Mouse (Mus musculus): ENCODE data around the gene Cfap77. TPM values are rescaled to one million over a fixed set of nuclear protein-coding genes. Genes with fewer than 3 reads are reported as not detected.
A peak's percentile ranks its signal among the peaks of the same experiment; 100 is the strongest.

Gene Cfap77
- polyA plus RNA-seq, 1 experiment from 2014 or later = 0.18 TPM

GRCm38 (mm10) chr2:28909186-28909817 is 145.6 kb downstream of the Cfap77 start:
- Histone ChIP-seq H3K27ac (replicated peaks in 1 of 2; ENCODE audit: control insufficient read depth in 1 of 2, insufficient read depth in 1 of 2, low read depth in 2 of 2, low read length in 2 of 2) (no peak overlapping the region), H3K4me2 (ENCODE audit: low read length) (peak overlapping the region; percentile 69), H3K27me3 (ENCODE audit: control insufficient read depth, insufficient read depth, low read length) (peaks cover 77% of the 10 kb centered on the region), H3K9me3 (ENCODE audit: control insufficient read depth, low read length) (no peaks in the 10 kb centered on the region), H3K9ac (ENCODE audit: low read length) (no peak overlapping the region), H3K4me3 (ENCODE audit: control insufficient read depth in 1 of 2, insufficient read depth in 1 of 2, low read depth in 1 of 2, low read length in 2 of 2) (peak overlapping the region in 1 of 2 experiments; percentile 35; a peak in 2 of 4 replicates), H3K4me1 (ENCODE audit: control insufficient read depth in 2 of 2, insufficient read depth in 2 of 2, low read length in 2 of 2) (peaks cover 10 to 18% of the 10 kb centered on the region in 2 experiments; a peak in 3 of 4 replicates), H3K36me3 (ENCODE audit: control insufficient read depth, insufficient read depth, low read length) (peaks cover 16% of the 10 kb centered on the region)
- WGBS = under 1% methylated on average over 41 of the region's 41 CpGs
- no peak for ATAC-seq (ENCODE audit: insufficient number of reproducible peaks, insufficient read depth, low FRiP score, low read depth)

- H3K27ac ChIP-seq (replicated peaks in 1 of 2; ENCODE audit: control insufficient read depth in 1 of 2, insufficient read depth in 1 of 2, low read depth in 2 of 2, low read length in 2 of 2) = no peak overlapping the region
- no peak; the same call in 1 of the 2 replicates for ATAC-seq (ENCODE audit: insufficient number of reproducible peaks, insufficient read depth, low FRiP score, low read depth)
- H3K4me1 ChIP-seq (ENCODE audit: control insufficient read depth in 2 of 2, insufficient read depth in 2 of 2, low read length in 2 of 2) = peaks cover 10 to 18% of the 10 kb centered on the region in 2 experiments; a peak in 3 of 4 replicates
- peak overlapping the region; percentile 46 for H3K9ac ChIP-seq (ENCODE audit: low read length)
- WGBS = 1% methylated on average over 39 of the region's 39 CpGs
- H3K4me2 ChIP-seq (ENCODE audit: low read length) = peak overlapping the region; percentile 69
- H3K9me3 ChIP-seq (ENCODE audit: control insufficient read depth, low read length) = no peaks in the 10 kb centered on the region
- peaks cover 16% of the 10 kb centered on the region for H3K36me3 ChIP-seq (ENCODE audit: control insufficient read depth, insufficient read depth, low read length)
- peak overlapping the region; percentile 30 to 35 for H3K4me3 ChIP-seq (ENCODE audit: control insufficient read depth in 1 of 2, insufficient read depth in 1 of 2, low read depth in 1 of 2, low read length in 2 of 2)
- H3K27me3 ChIP-seq (ENCODE audit: control insufficient read depth, insufficient read depth, low read length) = peaks cover 69% of the 10 kb centered on the region
Measured at GRCm38 (mm10) chr2:28908389-28909153, 146.3 kb downstream of the Cfap77 start.

DNA sequence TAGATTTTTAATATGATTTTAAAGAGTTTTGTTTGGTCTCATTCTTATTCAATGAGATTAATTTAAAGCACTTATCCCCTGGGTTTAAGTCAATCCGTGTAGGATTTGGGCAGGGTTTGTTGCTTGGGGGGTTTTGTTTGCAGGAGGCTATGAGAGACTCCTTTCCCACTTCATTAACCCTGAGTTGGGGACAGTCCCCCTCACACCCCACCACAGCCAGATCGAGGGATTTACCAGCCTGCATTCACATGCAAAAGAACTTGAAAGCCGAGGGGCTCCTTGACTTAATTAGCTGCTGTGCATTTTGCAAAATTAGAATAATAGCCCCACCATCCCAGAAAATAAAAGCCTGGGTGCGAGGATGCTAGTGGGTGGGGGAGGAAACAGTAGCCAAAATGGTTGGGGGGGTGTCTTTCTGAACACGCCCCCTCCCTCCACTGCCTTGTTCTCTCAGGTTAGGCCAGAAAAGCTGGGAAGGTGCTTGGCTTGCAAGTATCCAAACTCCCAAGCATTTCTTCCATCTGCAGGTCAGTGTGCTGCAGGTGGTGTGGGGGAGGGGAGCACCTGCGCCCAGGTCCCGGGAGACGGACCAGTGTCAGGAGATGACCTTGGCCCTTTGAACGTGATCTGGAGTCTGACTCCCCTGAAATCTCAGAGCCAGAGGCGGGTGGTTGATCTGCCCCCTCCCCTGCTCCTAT is 147.0 kb downstream of the Cfap77 start:
- Histone ChIP-seq H3K4me3 (ENCODE audit: control insufficient read depth in 1 of 2, insufficient read depth in 1 of 2, low read depth in 1 of 2, low read length in 2 of 2) (peak overlapping the region in 1 of 2 experiments; percentile 35; a peak in 3 of 4 replicates), H3K9me3 (ENCODE audit: control insufficient read depth, low read length) (no peaks in the 10 kb centered on the region), H3K4me1 (ENCODE audit: control insufficient read depth in 2 of 2, insufficient read depth in 2 of 2, low read length in 2 of 2) (peaks cover 10 to 18% of the 10 kb centered on the region in 2 experiments; a peak in 3 of 4 replicates), H3K27ac (replicated peaks in 1 of 2; ENCODE audit: control insufficient read depth in 1 of 2, insufficient read depth in 1 of 2, low read depth in 2 of 2, low read length in 2 of 2) (no peak overlapping the region), H3K9ac (ENCODE audit: low read length) (peak overlapping the region; percentile 46; the same call in 1 of the 2 replicates), H3K4me2 (ENCODE audit: low read length) (peak overlapping the region; percentile 69), H3K36me3 (ENCODE audit: control insufficient read depth, insufficient read depth, low read length) (peaks cover 16% of the 10 kb centered on the region), H3K27me3 (ENCODE audit: control insufficient read depth, insufficient read depth, low read length) (peaks cover 62% of the 10 kb centered on the region)
- ATAC-seq (ENCODE audit: insufficient number of reproducible peaks, insufficient read depth, low FRiP score, low read depth) = no peak
- WGBS = 12% methylated on average over 10 of the region's 10 CpGs

DNA sequence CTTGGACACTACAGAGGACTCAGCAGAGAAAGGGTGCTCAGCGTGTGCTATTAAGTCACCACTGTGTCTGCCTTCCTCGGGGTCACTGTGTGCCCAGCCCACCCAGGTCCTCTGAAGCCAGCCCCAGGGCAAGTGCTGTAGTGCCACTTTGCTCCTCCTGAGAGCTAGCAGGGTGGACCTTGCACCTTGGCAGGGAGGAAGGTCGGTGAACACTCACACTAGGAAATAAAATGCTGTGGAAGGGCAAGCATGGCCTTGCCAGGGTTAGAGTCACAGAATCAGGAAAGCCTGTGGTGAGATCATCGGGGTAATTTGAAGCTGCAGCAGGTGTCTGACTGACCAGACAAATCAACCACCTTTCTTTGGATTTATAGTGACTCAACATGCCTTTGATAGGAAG is 149.3 kb downstream of the Cfap77 start:
- Histone ChIP-seq H3K4me3 (ENCODE audit: control insufficient read depth in 1 of 2, insufficient read depth in 1 of 2, low read depth in 1 of 2, low read length in 2 of 2) (no peak overlapping the region), H3K27ac (replicated peaks in 1 of 2; ENCODE audit: control insufficient read depth in 1 of 2, insufficient read depth in 1 of 2, low read depth in 2 of 2, low read length in 2 of 2) (no peak overlapping the region), H3K27me3 (ENCODE audit: control insufficient read depth, insufficient read depth, low read length) (peaks cover 39% of the 10 kb centered on the region), H3K9me3 (ENCODE audit: control insufficient read depth, low read length) (no peaks in the 10 kb centered on the region), H3K4me2 (ENCODE audit: low read length) (no peak overlapping the region), H3K4me1 (ENCODE audit: control insufficient read depth in 2 of 2, insufficient read depth in 2 of 2, low read length in 2 of 2) (peaks cover 10 to 18% of the 10 kb centered on the region in 2 experiments; a peak in 3 of 4 replicates), H3K36me3 (ENCODE audit: control insufficient read depth, insufficient read depth, low read length) (peaks cover 28% of the 10 kb centered on the region), H3K9ac (ENCODE audit: low read length) (no peak overlapping the region)
- ATAC-seq (ENCODE audit: insufficient number of reproducible peaks, insufficient read depth, low FRiP score, low read depth) = no peak
- WGBS = 74% methylated on average over 4 of the region's 4 CpGs

DNA sequence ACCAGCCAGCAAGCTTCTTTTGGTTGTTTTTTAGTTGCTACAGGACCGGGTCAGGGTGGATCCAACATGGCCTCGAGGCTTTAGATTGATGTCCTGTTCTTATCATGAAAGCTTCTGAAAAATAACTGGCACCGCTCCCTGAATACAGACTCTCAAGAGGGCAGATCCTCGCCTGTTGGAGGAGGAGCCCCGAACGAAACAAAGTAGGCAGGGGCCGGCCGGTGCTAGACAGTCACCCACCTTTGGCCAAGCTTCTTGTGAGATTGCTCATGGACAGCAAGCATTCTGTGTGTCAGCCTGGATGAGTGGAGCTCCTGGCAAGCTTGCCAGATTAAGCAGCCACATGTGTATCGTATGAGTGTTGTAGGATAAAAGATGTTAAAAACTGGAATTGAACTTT is 150.1 kb downstream of the Cfap77 start:
- Histone ChIP-seq H3K4me2 (ENCODE audit: low read length) (no peak overlapping the region), H3K27ac (replicated peaks in 1 of 2; ENCODE audit: control insufficient read depth in 1 of 2, insufficient read depth in 1 of 2, low read depth in 2 of 2, low read length in 2 of 2) (no peak overlapping the region), H3K9ac (ENCODE audit: low read length) (no peak overlapping the region), H3K4me3 (ENCODE audit: control insufficient read depth in 1 of 2, insufficient read depth in 1 of 2, low read depth in 1 of 2, low read length in 2 of 2) (no peak overlapping the region), H3K27me3 (ENCODE audit: control insufficient read depth, insufficient read depth, low read length) (peaks cover 32% of the 10 kb centered on the region), H3K36me3 (ENCODE audit: control insufficient read depth, insufficient read depth, low read length) (peaks cover 35% of the 10 kb centered on the region), H3K9me3 (ENCODE audit: control insufficient read depth, low read length) (no peaks in the 10 kb centered on the region), H3K4me1 (ENCODE audit: control insufficient read depth in 2 of 2, insufficient read depth in 2 of 2, low read length in 2 of 2) (peaks cover 10 to 18% of the 10 kb centered on the region in 2 experiments; a peak in 3 of 4 replicates)
- no peak for ATAC-seq (ENCODE audit: insufficient number of reproducible peaks, insufficient read depth, low FRiP score, low read depth)
- 73% methylated on average over 9 of the region's 9 CpGs for WGBS

DNA sequence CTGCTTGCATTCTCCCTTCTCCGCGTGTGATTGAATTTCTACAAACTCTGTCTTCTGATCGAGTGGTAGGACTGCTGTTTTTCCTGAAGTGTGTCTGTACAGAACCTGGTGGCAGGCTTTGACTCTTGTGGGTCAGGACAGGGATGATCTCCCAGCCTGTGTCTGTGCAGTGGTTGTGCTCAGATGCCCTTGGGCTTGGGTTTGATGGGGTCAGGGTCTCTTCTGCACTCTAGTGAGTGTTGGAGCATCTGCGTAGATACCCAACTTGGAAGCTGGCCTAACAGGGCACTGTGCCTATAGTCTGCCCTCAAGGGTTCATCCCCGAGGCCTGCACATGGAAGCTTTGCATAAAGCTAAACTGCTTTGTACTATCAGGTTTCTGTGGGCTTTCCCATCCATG is 151.0 kb downstream of the Cfap77 start:
- Histone ChIP-seq H3K36me3 (ENCODE audit: control insufficient read depth, insufficient read depth, low read length) (peaks cover 36% of the 10 kb centered on the region), H3K9ac (ENCODE audit: low read length) (no peak overlapping the region), H3K9me3 (ENCODE audit: control insufficient read depth, low read length) (no peaks in the 10 kb centered on the region), H3K4me2 (ENCODE audit: low read length) (no peak overlapping the region), H3K27ac (replicated peaks in 1 of 2; ENCODE audit: control insufficient read depth in 1 of 2, insufficient read depth in 1 of 2, low read depth in 2 of 2, low read length in 2 of 2) (no peak overlapping the region), H3K4me1 (ENCODE audit: control insufficient read depth in 2 of 2, insufficient read depth in 2 of 2, low read length in 2 of 2) (peaks cover 7 to 11% of the 10 kb centered on the region in 2 experiments; a peak in 3 of 4 replicates), H3K4me3 (ENCODE audit: control insufficient read depth in 1 of 2, insufficient read depth in 1 of 2, low read depth in 1 of 2, low read length in 2 of 2) (no peak overlapping the region), H3K27me3 (ENCODE audit: control insufficient read depth, insufficient read depth, low read length) (peaks cover 23% of the 10 kb centered on the region)
- ATAC-seq (ENCODE audit: insufficient number of reproducible peaks, insufficient read depth, low FRiP score, low read depth) = no peak
- WGBS = 93% methylated on average over 5 of the region's 5 CpGs

DNA sequence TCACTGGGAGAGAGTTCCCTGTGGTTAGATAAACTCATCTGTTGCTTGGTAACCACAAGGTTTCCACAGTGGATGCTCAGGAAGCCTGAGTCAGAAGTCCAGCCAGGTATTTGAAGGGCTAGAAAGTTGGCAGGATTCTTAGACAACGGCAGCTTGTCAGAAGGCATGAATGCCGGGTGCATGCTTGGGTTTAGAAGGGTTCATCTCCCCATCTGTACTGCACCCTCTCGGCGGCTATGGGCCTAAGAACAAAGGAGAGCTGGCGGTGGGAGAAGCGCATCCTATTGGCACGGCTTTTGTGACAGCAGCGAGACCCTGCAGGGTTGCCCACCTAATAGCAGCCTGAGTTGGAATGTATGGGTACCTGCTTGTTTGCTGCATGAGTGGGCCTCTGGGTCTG is 152.6 kb downstream of the Cfap77 start:
- Histone ChIP-seq H3K27me3 (ENCODE audit: control insufficient read depth, insufficient read depth, low read length) (peaks cover 9% of the 10 kb centered on the region), H3K4me2 (ENCODE audit: low read length) (no peak overlapping the region), H3K9me3 (ENCODE audit: control insufficient read depth, low read length) (no peaks in the 10 kb centered on the region), H3K36me3 (ENCODE audit: control insufficient read depth, insufficient read depth, low read length) (peaks cover 40% of the 10 kb centered on the region), H3K4me1 (ENCODE audit: control insufficient read depth in 2 of 2, insufficient read depth in 2 of 2, low read length in 2 of 2) (no peaks in the 10 kb centered on the region), H3K27ac (replicated peaks in 1 of 2; ENCODE audit: control insufficient read depth in 1 of 2, insufficient read depth in 1 of 2, low read depth in 2 of 2, low read length in 2 of 2) (no peak overlapping the region), H3K9ac (ENCODE audit: low read length) (no peak overlapping the region), H3K4me3 (ENCODE audit: control insufficient read depth in 1 of 2, insufficient read depth in 1 of 2, low read depth in 1 of 2, low read length in 2 of 2) (no peak overlapping the region)
- 90% methylated on average over 8 of the region's 8 CpGs for WGBS
- no peak for ATAC-seq (ENCODE audit: insufficient number of reproducible peaks, insufficient read depth, low FRiP score, low read depth)
